Mouse (Mus musculus) spleen, adult 12 weeks (tissue): ENCODE measurements around the gene Zfp148.
"Not testable (repeated sequence)": the region's sequence is repeated elsewhere in the genome, so short reads cannot be mapped to it uniquely, and the experiment has no call there.

ENCODE experiments used
- DNase-seq: peaks from one replicate; pipeline ENCODE4 v3.0.0; 2022; ENCODE audit warnings: low spot score

Gene Zfp148

GRCm38 (mm10) chr16:33461416-33461815, 80.8 kb downstream of the Zfp148 start:
- DNase-seq: no peak

- DNase-seq: no peak
Measured at GRCm38 (mm10) chr16:33464509-33465241, 84.0 kb downstream of the Zfp148 start.

GRCm38 (mm10) chr16:33465242-33465614, 84.6 kb downstream of the Zfp148 start:
- no peak for DNase-seq

- no peak for DNase-seq
Measured at GRCm38 (mm10) chr16:33467451-33467850, 86.8 kb downstream of the Zfp148 start.

GRCm38 (mm10) chr16:33469973-33470372, 89.3 kb downstream of the Zfp148 start:
- DNase-seq: no peak

- DNase-seq: no peak
Measured at GRCm38 (mm10) chr16:33474381-33474780, 93.7 kb downstream of the Zfp148 start.

- DNase-seq: no peak
Measured at GRCm38 (mm10) chr16:33479926-33480325, 99.3 kb downstream of the Zfp148 start.

GRCm38 (mm10) chr16:33481148-33481547, 100.5 kb downstream of the Zfp148 start:
- no peak for DNase-seq

- DNase-seq: no peak
Measured at GRCm38 (mm10) chr16:33482309-33482708, 101.7 kb downstream of the Zfp148 start.

- no peak for DNase-seq
Measured at GRCm38 (mm10) chr16:33487709-33488108, 107.1 kb downstream of the Zfp148 start.

GRCm38 (mm10) chr16:33494374-33494773, 113.7 kb downstream of the Zfp148 start:
- no peak for DNase-seq

- DNase-seq: no peak
Measured at GRCm38 (mm10) chr16:33508082-33508481, 127.4 kb downstream of the Zfp148 start.

GRCm38 (mm10) chr16:33509231-33509630, 128.6 kb downstream of the Zfp148 start:
- DNase-seq: not testable (repeated sequence)

GRCm38 (mm10) chr16:33510856-33511255, 130.2 kb downstream of the Zfp148 start:
- DNase-seq: not testable (repeated sequence)

GRCm38 (mm10) chr16:33512555-33512954, 131.9 kb downstream of the Zfp148 start:
- no peak for DNase-seq

- DNase-seq: no peak
Measured at GRCm38 (mm10) chr16:33516807-33517565, 136.3 kb downstream of the Zfp148 start, which contains the start of gene Slc12a8. Slc12a8 (plus strand) TSS chr16:33517328.

- DNase-seq: no peak
Measured at GRCm38 (mm10) chr16:33517627-33518026, 137.0 kb downstream of the Zfp148 start.

- DNase-seq: no peak
Measured at GRCm38 (mm10) chr16:33518236-33518635, 137.6 kb downstream of the Zfp148 start.

- DNase-seq: no peak
Measured at GRCm38 (mm10) chr16:33519916-33520568, 139.4 kb downstream of the Zfp148 start.

- DNase-seq: no peak
Measured at GRCm38 (mm10) chr16:33522516-33522915, 141.9 kb downstream of the Zfp148 start.

GRCm38 (mm10) chr16:33523571-33523970, 142.9 kb downstream of the Zfp148 start:
- no peak for DNase-seq

- no peak for DNase-seq
Measured at GRCm38 (mm10) chr16:33529502-33530454, 149.1 kb downstream of the Zfp148 start.
